Mouse (Mus musculus) spleen, embryonic (tissue): ENCODE measurements around the gene Mmgt2.

ENCODE experiments used
- CTCF ChIA-PET: fragments of 350-600 bp; sonication (Branson Sonifier 250); formaldehyde crosslinking; loops from one replicate; lab custom pipeline; 2022; lab: Charles Lee

Mmgt2 gene

DNA sequence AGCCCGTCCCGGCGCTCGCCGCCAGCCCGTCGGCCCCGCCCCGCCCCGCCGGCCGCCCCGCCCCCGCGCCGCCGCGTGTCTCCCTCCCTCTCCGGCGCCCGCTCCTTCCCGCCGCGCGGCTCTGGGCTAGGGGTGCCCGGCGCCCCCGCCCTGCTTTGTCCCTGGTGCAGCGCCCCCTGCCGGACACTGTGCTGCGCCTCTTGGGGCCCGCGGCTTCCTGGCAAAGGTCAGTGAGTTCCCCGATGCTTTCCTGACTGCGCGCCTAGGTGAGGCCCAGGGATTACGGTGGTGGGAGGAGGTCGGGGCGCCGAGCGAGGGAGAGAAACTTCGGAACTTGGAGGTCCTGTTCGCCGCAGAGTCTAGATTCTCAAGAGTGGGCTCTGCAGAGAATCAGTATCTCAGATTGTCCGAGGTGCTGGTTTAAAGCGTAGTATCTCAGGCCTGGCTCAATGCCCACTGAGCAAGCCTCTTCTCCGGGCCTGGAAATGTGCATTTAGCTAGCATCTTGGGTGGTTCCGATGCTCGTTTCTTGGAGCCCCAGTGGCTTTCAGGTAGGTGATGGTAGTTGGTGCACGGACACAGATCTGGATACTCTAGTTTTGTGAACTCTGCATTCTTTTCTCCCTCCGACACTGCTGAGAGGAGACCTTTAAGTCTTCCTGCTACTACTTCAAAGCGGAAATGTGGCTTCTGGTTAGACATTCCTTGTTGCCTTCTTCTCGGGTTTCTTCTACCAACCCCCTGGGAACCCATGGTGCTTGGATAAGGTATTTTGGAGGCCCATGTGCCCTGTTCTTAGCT lies at the start of gene Mmgt2:
Mmgt2 (plus strand) TSS at position 74 of the 801 bp plus-strand sequence.
- CTCF ChIA-PET: no interaction called here

DNA sequence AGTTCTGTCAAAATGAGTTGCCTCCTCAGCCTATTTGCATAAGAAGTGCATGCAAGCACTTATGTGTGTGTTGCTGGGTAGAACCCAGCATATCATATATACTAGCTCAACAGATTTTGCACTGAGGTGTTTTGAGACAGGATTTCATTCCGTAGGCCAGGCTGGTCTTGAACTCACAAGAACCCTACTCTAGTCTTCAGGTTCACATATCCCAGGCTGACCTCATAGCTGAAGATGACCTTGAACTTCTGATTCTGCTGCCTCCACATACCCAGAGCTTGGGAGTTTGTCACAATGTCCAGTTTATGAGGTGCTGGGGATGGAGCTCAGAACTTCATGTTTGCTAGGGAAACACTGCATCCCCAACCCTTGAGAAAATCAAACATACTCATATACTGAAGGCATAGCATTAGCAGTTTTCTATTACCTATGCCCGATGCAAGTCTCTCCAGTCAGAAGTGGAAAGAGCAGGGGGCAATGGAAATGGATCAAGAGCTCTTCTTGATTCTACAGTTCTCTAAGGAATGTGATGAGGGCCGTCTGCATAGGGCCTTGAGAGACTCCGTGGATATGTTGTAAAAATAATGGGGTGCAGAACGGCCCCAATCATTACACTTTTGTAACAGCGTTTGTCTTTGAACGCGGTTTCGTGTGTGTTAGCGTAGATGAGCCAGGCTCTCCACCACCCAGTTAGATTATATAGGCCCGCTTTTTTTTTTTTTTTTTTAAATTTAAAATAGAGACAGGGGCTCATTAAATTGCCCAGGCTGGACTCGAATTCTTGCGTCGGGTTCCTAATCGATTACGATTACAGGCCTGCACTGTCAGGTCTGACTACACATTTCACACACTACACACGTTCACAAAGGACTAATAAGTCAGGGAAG lies 46.5 kb upstream of the Mmgt2 start:
- CTCF ChIA-PET: no interaction called here

DNA sequence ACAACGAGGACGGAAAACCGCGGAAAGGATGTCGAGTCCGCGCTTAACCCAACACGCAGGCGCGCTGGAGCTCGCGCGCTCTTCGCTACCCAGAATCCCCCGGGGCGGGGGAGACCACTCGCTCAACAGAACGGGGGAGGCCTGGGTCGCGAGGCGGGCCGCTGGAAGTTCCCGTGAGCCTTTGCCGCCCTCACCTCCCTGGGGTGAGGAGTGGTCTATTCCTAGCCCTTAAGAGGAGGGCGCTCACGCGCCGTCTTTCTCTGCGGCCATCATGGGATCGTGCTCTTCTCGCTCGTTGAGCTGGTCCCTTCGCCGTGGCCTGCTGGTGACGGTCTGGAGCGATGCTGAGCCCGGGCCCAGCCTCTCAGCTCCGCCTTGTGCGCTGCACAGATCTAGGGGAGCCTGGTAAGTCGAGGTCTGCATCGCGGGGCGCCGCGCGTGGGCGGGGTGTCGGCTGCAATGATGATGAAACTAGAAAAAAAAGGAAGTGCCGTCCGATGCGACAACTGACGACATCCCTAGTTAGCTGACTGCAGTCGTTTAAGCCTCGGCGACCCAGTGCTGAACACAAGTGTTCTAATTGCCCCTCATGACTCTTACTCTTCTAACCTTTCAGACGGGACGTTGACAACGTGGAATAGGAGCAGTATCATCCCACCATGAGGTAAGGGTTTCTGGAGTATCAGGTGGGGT lies 45.7 kb upstream of the Mmgt2 start:
- CTCF ChIA-PET: interaction anchor here (1.4 kb wide), 1 partner anchor 50 kb away, joined by 5 read pairs; no protein-coding TSS in a partner anchor

DNA sequence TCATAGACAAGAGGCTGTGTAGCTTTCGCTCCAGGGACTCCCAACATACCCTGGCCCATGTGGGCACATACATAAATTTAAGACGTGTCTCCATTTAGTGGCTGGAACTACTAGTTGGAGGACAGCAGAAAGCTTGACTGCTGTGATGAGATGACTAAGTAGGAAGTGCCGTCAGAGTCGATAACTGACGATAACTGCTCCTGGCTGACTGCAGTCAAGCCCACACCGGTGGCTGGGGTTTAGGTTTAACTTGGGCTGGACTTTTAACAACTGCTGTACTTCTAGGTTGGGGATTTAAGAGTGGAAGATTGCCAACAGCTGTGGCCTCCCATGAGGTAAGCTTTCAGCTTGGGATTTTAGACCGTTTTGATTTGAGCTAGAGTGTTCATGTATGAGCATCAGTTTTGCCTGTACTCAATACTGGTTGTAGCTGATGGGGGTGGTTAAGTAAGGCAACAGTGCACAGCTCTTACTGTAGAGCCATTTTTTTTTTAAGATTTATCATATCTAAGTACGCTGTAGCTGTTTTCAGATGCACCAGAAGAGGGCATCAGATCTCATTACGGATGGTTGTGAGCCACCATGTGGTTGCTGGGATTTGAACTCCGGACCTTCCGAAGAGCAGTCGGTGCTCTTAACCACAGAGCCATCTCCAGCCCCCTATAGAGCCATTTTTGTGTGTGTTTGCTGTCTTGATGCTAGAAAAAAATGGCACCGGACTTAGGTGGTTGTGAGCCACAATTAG lies 45.0 kb upstream of the Mmgt2 start:
- CTCF ChIA-PET: interaction anchor here (0.6 to 1.5 kb wide), 3 partner anchors 10 to 709 kb away, joined by 4 to 5 read pairs (median 5); no protein-coding TSS in a partner anchor

GRCm38 (mm10) chr11:62604123-62604706 lies 44.2 kb upstream of the Mmgt2 start:
- CTCF ChIA-PET: interaction anchor here (1.2 to 1.5 kb wide), 3 partner anchors 9 to 49 kb away, joined by 3 to 5 read pairs (median 4); no protein-coding TSS in a partner anchor

DNA sequence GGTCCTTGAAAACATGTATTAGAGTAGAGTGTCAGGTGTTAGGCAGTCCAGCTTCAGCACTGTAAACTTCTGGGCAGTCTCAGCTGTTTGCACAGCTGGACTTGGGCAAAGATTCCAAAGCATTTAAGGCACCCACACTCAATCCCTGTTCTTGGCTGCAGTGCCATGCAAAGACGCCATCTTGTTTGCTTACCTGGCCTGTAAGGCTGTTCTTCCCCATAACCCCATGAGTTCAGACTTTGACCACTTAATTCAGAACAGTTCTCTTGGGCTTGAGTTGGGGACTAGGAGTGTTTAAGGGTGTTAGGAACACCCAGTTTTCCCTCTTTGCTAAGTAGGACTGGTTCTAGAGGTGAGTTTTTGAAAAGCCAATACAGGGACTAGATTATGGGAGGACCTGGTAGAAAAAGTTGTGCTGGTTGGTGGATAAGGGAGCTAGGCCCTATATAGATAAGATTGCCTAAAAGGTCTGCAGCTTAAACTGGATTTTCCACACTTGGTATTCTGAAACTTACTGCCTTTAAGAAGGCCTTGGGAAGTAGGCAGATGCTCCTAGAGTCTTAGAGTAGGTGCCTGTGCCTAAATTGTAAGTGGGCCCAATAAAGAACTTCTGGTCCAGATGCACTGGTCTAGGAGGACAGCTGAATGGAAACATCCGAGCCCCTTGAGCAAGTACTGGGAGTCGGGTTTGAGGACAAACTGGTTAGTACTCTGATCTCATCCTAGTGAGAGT lies 43.4 kb upstream of the Mmgt2 start:
- CTCF ChIA-PET: interaction anchor here (1.2 to 1.5 kb wide), 2 partner anchors 9 to 19 kb away, joined by 3 to 4 read pairs; no protein-coding TSS in a partner anchor

DNA sequence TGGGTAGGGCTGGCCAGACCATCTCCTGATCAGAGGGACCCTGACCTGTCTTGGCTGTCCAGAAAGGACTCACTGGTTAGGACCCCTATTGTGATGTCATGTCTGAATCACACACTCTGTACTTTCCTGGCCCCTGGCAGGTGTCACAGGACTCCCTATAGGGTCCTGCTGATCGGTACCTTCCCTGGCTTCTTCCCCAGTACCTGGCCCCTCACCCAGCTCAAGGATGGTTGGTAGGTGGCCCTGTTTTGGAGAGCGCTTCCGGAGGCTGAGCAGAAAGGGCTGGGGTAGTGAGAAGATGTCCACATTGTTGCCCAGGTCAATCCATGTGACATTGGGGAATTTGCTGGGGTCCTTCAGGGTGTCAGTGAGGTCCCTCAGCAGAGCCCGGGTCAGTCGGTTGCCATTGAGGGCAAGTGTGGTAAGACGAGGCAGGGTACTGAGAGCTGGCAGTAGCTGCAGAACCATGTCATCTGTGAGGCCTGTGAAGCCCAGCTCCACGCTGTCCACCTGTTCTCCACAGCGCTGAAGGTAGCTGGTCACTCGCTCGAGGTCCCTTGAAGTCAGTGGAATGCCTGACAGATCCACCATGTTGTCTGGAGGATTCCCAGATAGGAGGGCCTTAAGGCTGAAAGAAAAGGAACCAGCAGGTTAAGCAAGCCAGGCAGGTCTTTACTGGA lies 42.7 kb upstream of the Mmgt2 start:
- CTCF ChIA-PET: no interaction called here

DNA sequence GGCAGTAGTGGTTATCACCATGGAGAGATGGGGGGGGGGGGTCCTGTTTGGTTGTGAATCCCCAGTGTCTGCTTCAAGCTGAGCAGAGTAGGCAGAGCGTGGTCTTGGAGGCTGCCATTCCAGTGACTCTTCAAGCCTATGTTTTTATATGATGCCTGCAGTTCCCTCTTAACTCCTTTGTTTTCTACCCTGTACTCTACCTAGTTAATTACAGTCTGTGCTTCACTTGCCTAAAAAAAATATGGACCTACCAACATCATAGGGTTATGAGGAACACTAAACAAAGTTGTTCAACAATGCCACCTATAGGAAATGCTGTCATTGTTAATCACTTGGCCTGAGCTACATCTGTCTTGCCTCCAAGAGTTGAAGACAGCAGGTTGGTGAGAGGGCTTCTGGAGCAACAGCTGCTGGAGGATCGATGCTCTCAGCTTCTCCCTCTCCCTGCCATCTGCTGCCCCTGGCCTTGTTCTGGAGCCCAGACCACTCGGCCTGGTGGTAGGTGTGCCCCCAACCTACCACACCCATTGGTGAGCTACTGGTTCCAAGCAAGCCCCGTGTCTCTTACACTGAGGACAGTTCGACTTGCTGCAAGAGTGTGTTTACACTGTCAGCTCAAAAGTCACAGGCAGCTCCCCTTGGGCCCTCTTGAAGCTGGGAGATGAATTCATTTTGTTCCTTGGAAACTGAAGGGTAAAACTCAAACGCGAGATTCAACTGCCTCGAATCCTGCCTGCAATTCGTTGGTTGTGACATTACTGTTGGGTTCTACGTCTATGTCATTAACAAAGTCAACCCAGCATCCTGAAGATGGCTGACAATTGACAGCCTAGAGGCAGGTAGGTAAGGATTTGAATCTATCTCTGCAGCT lies 41.9 kb upstream of the Mmgt2 start:
- CTCF ChIA-PET: no interaction called here

GRCm38 (mm10) chr11:62607170-62607951 lies 41.1 kb upstream of the Mmgt2 start:
- CTCF ChIA-PET: interaction anchor here (0.5 kb wide), 1 partner anchor 33 kb away, joined by 3 read pairs; the partner anchor contains the start of gene Trpv2

DNA sequence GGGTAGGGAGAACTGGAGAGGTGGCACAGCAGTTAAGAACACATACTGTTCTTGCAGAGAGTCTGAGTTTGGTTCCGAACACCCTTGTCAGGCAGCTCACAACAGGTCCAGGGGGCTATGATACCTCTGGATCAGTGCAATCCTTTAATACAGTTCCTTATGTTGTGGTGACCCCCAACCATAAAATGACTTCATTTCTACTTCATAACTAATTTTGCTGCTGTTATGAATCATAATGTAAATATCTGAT lies 40.6 kb upstream of the Mmgt2 start:
- CTCF ChIA-PET: interaction anchor here (0.5 kb wide), 1 partner anchor 34 kb away, joined by 3 read pairs; the partner anchor contains the start of gene Trpv2

DNA sequence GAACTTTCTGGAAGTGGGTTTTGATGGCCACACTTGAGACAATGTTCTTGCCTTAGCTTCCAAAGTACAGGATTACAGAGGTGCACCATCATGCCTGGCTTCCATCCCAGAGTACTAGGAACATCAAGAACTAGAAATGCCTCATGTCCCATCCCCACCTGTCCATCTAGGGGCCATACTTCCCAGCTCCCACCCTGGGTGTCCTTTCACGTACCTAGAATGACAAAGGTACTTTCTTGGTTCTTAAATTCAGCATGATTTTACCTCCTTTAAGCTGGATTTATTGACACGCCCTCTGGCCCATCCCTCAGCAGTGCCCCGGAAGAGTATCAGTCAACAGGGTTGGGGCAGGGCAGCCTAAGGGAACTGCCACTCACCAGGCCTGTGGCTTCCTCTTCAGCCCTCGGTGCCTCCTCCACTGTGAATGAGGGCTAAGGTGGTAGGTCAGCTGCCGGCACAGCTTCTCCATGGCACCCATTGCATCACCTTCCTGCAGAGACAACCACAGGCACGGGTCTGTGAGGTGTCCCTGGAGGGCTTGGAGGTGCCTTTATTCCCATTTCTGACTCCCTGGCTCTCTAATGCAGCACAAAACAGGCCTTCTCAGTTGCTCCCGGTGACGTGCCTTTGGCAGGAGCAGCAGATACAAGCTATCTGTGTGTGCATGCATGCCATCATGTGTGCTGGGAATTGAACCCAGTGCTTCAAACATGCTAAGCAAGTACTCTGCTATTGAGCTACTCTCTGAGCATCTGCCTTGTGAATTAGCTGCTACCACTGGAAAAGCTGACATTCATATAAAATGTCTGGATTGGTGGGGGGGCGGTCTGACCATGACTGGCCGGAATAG lies 39.4 kb upstream of the Mmgt2 start:
- CTCF ChIA-PET: interaction anchor here (0.5 to 0.6 kb wide), 3 partner anchors 33 to 87 kb away, joined by 3 to 5 read pairs (median 3); no protein-coding TSS in a partner anchor

- CTCF ChIA-PET: no interaction called here
These were observed 38.2 kb upstream of the Mmgt2 start for GRCm38 (mm10) chr11:62610304-62610703.

DNA sequence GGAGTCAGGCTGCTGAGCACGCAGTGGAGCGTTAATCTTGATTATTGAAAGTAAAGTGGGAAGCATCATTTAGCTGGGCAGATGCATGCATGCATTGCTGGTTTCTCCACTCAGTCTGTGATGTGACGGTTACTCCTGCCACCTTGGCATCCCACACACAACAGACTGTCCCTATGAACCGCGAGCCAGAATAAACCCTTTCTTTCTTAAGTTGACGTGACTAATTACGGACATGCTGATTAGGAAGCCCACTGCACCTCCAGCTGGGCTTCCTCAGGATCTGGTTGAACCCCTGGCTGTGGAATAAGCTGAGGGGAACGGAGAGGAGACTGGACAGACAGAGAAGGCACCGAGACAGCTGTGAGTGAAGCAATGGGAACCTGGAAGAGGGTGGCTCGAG lies 35.9 kb upstream of the Mmgt2 start:
- CTCF ChIA-PET: interaction anchor here (1.4 kb wide), 1 partner anchor 80 kb away, joined by 5 read pairs; no protein-coding TSS in a partner anchor

DNA sequence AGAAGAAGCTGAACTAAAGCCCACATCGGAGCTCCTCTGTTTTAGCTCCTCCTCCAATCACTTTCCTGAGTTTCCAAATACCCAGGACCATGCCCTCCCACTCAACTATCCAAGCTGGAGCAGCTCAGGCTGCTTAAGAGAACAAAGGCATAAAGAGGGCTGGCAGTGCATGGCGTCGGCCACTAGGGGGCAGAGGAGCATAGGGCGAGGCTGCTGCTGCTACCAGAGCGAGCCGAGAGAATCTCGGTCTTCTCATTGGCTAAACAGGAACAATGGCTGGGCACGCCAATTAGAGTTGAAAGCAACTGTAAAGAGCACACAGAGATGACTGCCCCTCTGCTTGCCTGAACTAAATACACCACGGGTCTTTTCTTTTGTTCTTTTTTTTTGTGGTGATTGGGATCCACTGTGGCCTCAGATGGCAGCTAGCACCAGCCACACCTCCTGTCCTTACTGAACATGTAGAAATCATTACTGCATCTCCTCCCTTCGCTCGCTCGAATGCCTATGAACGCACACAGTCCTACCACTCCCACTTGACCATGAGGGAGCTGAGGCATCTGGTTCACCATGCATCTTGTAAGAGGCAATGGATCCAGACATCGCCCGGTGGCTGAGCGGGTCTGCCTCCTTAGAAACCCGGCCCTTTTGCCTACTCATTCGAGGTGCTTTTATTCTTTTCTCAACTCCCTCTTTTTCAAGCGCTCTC lies 34.7 kb upstream of the Mmgt2 start:
- CTCF ChIA-PET: interaction anchor here (1.1 to 1.4 kb wide), 2 partner anchors 10 to 79 kb away, joined by 4 to 5 read pairs; no protein-coding TSS in a partner anchor

- CTCF ChIA-PET: interaction anchor here (1.0 kb wide), 1 partner anchor 61 kb away, joined by 3 read pairs; no protein-coding TSS in a partner anchor
These were observed 33.5 kb upstream of the Mmgt2 start for GRCm38 (mm10) chr11:62614876-62615410.
